Mouse (Mus musculus): ENCODE data around the gene Aloxe3.

DNA sequence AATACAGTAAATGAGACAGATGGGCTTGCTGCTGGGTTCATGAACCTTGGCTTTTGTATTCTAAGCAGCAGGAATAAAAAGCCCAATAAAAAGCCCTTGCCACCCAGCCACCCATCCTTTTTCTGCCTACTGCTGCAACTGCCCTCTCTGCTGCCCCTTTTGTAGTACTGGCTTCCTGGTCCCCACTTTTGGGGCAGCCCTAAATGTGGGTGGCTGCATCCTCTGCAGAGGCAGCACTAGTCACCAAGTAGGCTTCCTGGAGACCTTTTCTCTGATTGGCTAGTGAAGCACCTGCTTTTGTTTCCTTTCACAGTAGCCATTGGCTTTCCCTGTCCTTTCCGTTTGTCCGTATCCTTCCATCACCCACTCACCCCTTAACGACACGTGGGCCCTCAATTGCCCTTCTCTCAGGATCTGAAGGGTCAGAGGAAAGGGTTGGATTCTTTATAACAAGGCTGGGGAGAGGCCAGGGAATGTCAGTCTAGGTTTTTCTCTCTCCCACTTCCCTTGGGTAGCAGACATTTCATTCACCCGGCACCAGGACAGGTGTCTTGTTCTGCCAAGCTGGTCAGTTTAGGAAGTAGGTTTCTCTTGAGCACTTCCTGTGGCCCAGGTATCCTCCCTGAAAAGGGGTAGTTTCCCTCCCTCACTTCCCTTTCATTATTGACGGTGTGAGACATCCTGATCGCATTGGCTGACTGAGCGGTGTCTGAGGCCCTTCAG, 27.5 kb upstream of the Aloxe3 start:
- TF ChIP-seq TAL1 (IDR thresholded peaks at IDR 0.05; ENCODE audit: low read length) (no peak), GATA1 (IDR thresholded peaks at IDR 0.05; ENCODE audit: low read length) (no peak)

Data from erythroblast, embryonic 14.5 days (primary cell).